Mouse (Mus musculus): ENCODE measurements at regions not wholly inside any gene's neighbourhood (a gene's known extent, or its start where the extent isn't known, plus 50 kb on each side); places are given as distances from the start of the nearest gene placed in this dataset.

- intact Hi-C loops (cut with DNase I): no loop called here
- no peak for DNase-seq
Observed at GRCm38 (mm10) chr19:59717813-59718483, 225.5 kb downstream of the Rab11fip2 start.

GRCm38 (mm10) chr19:59738541-59738940 lies 204.9 kb downstream of the Rab11fip2 start:
- DNase-seq: no peak
- intact Hi-C loops (cut with DNase I): no loop called here

- intact Hi-C loops (cut with DNase I): loop anchor here (1.0 to 10.0 kb wide), 2 partner anchors 401 to 572 kb away; no protein-coding TSS in a partner anchor
- no peak for DNase-seq
Observed at GRCm38 (mm10) chr19:59742946-59743345, 200.5 kb downstream of the Rab11fip2 start.

- no peak for DNase-seq
- intact Hi-C loops (cut with DNase I): no loop called here
Observed at GRCm38 (mm10) chr19:59761218-59761617, 182.2 kb downstream of the Rab11fip2 start.

GRCm38 (mm10) chr19:59784401-59785046 lies 158.9 kb downstream of the Rab11fip2 start:
- DNase-seq: no peak
- intact Hi-C loops (cut with DNase I): no loop called here

- no peak for DNase-seq
Observed at GRCm38 (mm10) chr19:59831304-59831703, 112.2 kb downstream of the Rab11fip2 start.

GRCm38 (mm10) chr19:59837138-59837537 lies 106.3 kb downstream of the Rab11fip2 start:
- no peak for DNase-seq
- intact Hi-C loops (cut with DNase I): no loop called here

More at GRCm38 (mm10) chr19:59831304-59831703, 112.2 kb downstream of the Rab11fip2 start:
- intact Hi-C loops (cut with DNase I): no loop called here

- intact Hi-C loops (cut with DNase I): no loop called here
- DNase-seq: no peak
Observed at GRCm38 (mm10) chr19:59837628-59838027, 105.8 kb downstream of the Rab11fip2 start.

- intact Hi-C loops (cut with DNase I): no loop called here
- no peak for DNase-seq
Observed at GRCm38 (mm10) chr19:59844270-59844669, 99.2 kb downstream of the Rab11fip2 start.

GRCm38 (mm10) chr19:59846807-59847206 lies 96.6 kb downstream of the Rab11fip2 start:
- DNase-seq: no peak
- intact Hi-C loops (cut with DNase I): no loop called here

- intact Hi-C loops (cut with DNase I): no loop called here
- no peak for DNase-seq
Observed at GRCm38 (mm10) chr19:59850696-59851095, 92.8 kb downstream of the Rab11fip2 start.

- no peak for DNase-seq
- intact Hi-C loops (cut with DNase I): no loop called here
Observed at GRCm38 (mm10) chr19:59852011-59852738, 91.3 kb downstream of the Rab11fip2 start.
